Mouse (Mus musculus): ENCODE measurements around the gene Naa16. TPM values are rescaled to one million over a fixed set of nuclear protein-coding genes. Genes with fewer than 3 reads are reported as not detected.

Gene Naa16
- total RNA-seq, 2 experiments from 2014 or later: 11.8 to 14.1 TPM

- peak in 1 of 2 experiments; percentile 26 for DNase-seq (ENCODE audit: low spot score in 2 of 2)
- intact Hi-C loops (cut with DNase I): no loop called here
Measured at GRCm38 (mm10) chr14:79346384-79346783, 44.2 kb downstream of the Naa16 start.

GRCm38 (mm10) chr14:79335613-79336012, 55.0 kb downstream of the Naa16 start:
- no peak for DNase-seq (ENCODE audit: low spot score in 2 of 2)
- intact Hi-C loops (cut with DNase I): no loop called here

GRCm38 (mm10) chr14:79331936-79332335, 58.6 kb downstream of the Naa16 start:
- no peak for DNase-seq (ENCODE audit: low spot score in 2 of 2)
- intact Hi-C loops (cut with DNase I): no loop called here

GRCm38 (mm10) chr14:79330944-79331561, 59.5 kb downstream of the Naa16 start:
- intact Hi-C loops (cut with DNase I): no loop called here
- DNase-seq (ENCODE audit: low spot score in 2 of 2): no peak

GRCm38 (mm10) chr14:79327033-79327432, 63.5 kb downstream of the Naa16 start:
- peak; percentile 61 to 62 for DNase-seq (ENCODE audit: low spot score in 2 of 2)

GRCm38 (mm10) chr14:79324112-79324840, 66.3 kb downstream of the Naa16 start:
- intact Hi-C loops (cut with DNase I): no loop called here

More at GRCm38 (mm10) chr14:79327033-79327432, 63.5 kb downstream of the Naa16 start:
- intact Hi-C loops (cut with DNase I): loop anchor here (2.0 kb wide), 1 partner anchor 202 kb away; no protein-coding TSS in a partner anchor

GRCm38 (mm10) chr14:79321881-79322280, 68.7 kb downstream of the Naa16 start:
- DNase-seq (ENCODE audit: low spot score in 2 of 2): no peak
- intact Hi-C loops (cut with DNase I): no loop called here

More at GRCm38 (mm10) chr14:79324112-79324840, 66.3 kb downstream of the Naa16 start:
- no peak for DNase-seq (ENCODE audit: low spot score in 2 of 2)

GRCm38 (mm10) chr14:79321152-79321551, 69.4 kb downstream of the Naa16 start:
- intact Hi-C loops (cut with DNase I): no loop called here
- no peak for DNase-seq (ENCODE audit: low spot score in 2 of 2)

- no peak for DNase-seq (ENCODE audit: low spot score in 2 of 2)
- intact Hi-C loops (cut with DNase I): no loop called here
Measured at GRCm38 (mm10) chr14:79317602-79318001, 73.0 kb downstream of the Naa16 start.

GRCm38 (mm10) chr14:79315877-79316276, 74.7 kb downstream of the Naa16 start:
- no peak for DNase-seq (ENCODE audit: low spot score in 2 of 2)
- intact Hi-C loops (cut with DNase I): no loop called here

GRCm38 (mm10) chr14:79314245-79315010, 76.2 kb downstream of the Naa16 start:
- no peak for DNase-seq (ENCODE audit: low spot score in 2 of 2)
- intact Hi-C loops (cut with DNase I): no loop called here

GRCm38 (mm10) chr14:79313439-79314175, 77.0 kb downstream of the Naa16 start:
- intact Hi-C loops (cut with DNase I): no loop called here
- DNase-seq (ENCODE audit: low spot score in 2 of 2): no peak

- intact Hi-C loops (cut with DNase I): no loop called here
- no peak for DNase-seq (ENCODE audit: low spot score in 2 of 2)
Measured at GRCm38 (mm10) chr14:79312719-79313118, 77.9 kb downstream of the Naa16 start.

- intact Hi-C loops (cut with DNase I): no loop called here
- DNase-seq (ENCODE audit: low spot score in 2 of 2): no peak
Measured at GRCm38 (mm10) chr14:79311918-79312454, 78.6 kb downstream of the Naa16 start.

GRCm38 (mm10) chr14:79309115-79309514, 81.5 kb downstream of the Naa16 start:
- intact Hi-C loops (cut with DNase I): no loop called here
- DNase-seq (ENCODE audit: low spot score in 2 of 2): no peak

GRCm38 (mm10) chr14:79308364-79308763, 82.2 kb downstream of the Naa16 start:
- no peak for DNase-seq (ENCODE audit: low spot score in 2 of 2)
- intact Hi-C loops (cut with DNase I): no loop called here

- intact Hi-C loops (cut with DNase I): no loop called here
- no peak for DNase-seq (ENCODE audit: low spot score in 2 of 2)
Measured at GRCm38 (mm10) chr14:79307908-79308307, 82.7 kb downstream of the Naa16 start.

- intact Hi-C loops (cut with DNase I): no loop called here
- DNase-seq (ENCODE audit: low spot score in 2 of 2): no peak
Measured at GRCm38 (mm10) chr14:79307138-79307537, 83.4 kb downstream of the Naa16 start.

- no peak for DNase-seq (ENCODE audit: low spot score in 2 of 2)
- intact Hi-C loops (cut with DNase I): loop anchor here (5.0 kb wide), 1 partner anchor 178 kb away; no protein-coding TSS in a partner anchor
Measured at GRCm38 (mm10) chr14:79304873-79305464, 85.6 kb downstream of the Naa16 start.

Data from left cerebral cortex, postnatal 14 days (tissue).